Mouse (Mus musculus) ES-Bruce4 (cell line): Measurements from ENCODE around the gene Rgs10.

Source experiments
- CTCF ChIP-seq: IDR thresholded peaks from one replicate; pipeline ENCODE4 v1.8.1; 2011; ENCODE audit warnings: low read depth, low read length
- EP300 ChIP-seq: IDR thresholded peaks from 2 replicates; pipeline ENCODE4 v1.6.1; 2011; ENCODE audit warnings: low read depth, low read length; ENCODE audit not compliant: insufficient read depth
- POLR2A ChIP-seq: IDR thresholded peaks from one replicate; pipeline ENCODE4 v1.8.1; 2011; ENCODE audit warnings: low read length; ENCODE audit not compliant: insufficient read depth

DNA sequence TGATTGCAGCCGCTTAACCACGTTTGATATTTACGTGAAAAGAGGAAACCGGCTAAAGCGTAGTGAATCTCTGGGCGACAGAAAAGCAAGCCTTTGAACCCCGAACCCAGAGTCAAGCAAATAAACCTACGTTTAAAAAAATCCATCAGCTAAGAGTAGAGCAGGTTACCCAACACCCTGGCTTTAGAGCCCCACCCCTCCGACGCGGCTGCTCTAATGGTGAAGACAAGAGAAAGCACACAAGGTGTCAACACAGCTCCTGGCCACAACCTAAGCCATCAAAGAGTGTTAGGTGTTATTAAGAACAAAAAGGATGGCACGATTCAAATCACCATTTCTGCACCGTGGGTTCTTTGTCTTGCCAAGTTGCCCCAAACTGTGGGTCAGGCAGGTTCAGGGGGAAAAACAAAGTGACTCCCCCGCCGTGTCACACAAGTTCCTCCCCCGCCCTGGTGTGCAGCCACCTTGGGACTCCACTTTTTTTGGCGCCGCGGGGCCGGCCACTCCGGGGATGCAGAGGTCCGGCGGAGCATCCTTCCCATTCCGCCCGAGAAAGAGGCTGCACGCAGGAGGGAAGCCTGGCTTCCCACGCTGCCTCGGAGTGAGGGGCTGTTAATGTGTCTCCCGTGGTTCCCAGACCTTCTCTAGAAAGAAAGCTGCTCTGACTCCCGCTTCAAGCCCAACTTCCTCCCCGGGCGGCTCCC, 1.2 kb downstream of the Rgs10 start:
- TF ChIP-seq CTCF, result no peak
- TF ChIP-seq EP300, result no peak
- no peak for TF ChIP-seq POLR2A
